Mouse (Mus musculus): ENCODE measurements around the gene Gm17657. TPM values are rescaled to one million over a fixed set of nuclear protein-coding genes. Genes with fewer than 3 reads are reported as not detected.
A peak's percentile ranks its signal among the peaks of the same experiment; 100 is the strongest.
"Not testable (repeated sequence)": the region's sequence is repeated elsewhere in the genome, so short reads cannot be mapped to it uniquely, and the experiment has no call there.

The Gm17657 gene
- polyA plus RNA-seq, 1 experiment from 2014 or later = not detected

GRCm38 (mm10) chr17:29540426-29540825 lies 9.0 kb downstream of the Gm17657 start:
- WGBS = 90% methylated on average over 8 of the region's 8 CpGs

GRCm38 (mm10) chr17:29533866-29534265 lies 15.6 kb downstream of the Gm17657 start:
- Histone ChIP-seq H3K4me2 (ENCODE audit: low read length) (no peak overlapping the region), H3K9me3 (ENCODE audit: control insufficient read depth, low read length) (no peaks in the 10 kb centered on the region), H3K27ac (replicated peaks; ENCODE audit: low read depth, low read length) (no peak overlapping the region), H3K9ac (replicated peaks; ENCODE audit: low read length) (no peak overlapping the region), H3K36me3 (ENCODE audit: control insufficient read depth, insufficient read depth, low read length) (no peaks in the 10 kb centered on the region), H3K4me1 (ENCODE audit: control insufficient read depth, insufficient read depth, low read length) (no peaks in the 10 kb centered on the region), H3K27me3 (ENCODE audit: control insufficient read depth, insufficient read depth, low read length) (no peaks in the 10 kb centered on the region), H3K4me3 (replicated peaks; ENCODE audit: low read depth, low read length) (no peak overlapping the region)
- 94% methylated on average over 11 of the region's 11 CpGs for WGBS
- ATAC-seq (ENCODE audit: low FRiP score, low TSS enrichment) (no peak), DNase-seq (no peak)

More at GRCm38 (mm10) chr17:29540426-29540825, 9.0 kb downstream of the Gm17657 start:
- Histone ChIP-seq H3K4me1 (ENCODE audit: control insufficient read depth, insufficient read depth, low read length) (no peaks in the 10 kb centered on the region), H3K9me3 (ENCODE audit: control insufficient read depth, low read length) (no peaks in the 10 kb centered on the region), H3K36me3 (ENCODE audit: control insufficient read depth, insufficient read depth, low read length) (no peaks in the 10 kb centered on the region), H3K4me2 (ENCODE audit: low read length) (no peak overlapping the region), H3K27me3 (ENCODE audit: control insufficient read depth, insufficient read depth, low read length) (no peaks in the 10 kb centered on the region), H3K9ac (replicated peaks; ENCODE audit: low read length) (no peak overlapping the region), H3K27ac (replicated peaks; ENCODE audit: low read depth, low read length) (no peak overlapping the region), H3K4me3 (replicated peaks; ENCODE audit: low read depth, low read length) (no peak overlapping the region)
- ATAC-seq (ENCODE audit: low FRiP score, low TSS enrichment) = no peak
- no peak for DNase-seq

GRCm38 (mm10) chr17:29531757-29532384 lies 17.6 kb downstream of the Gm17657 start:
- H3K9ac ChIP-seq (replicated peaks; ENCODE audit: low read length) = no peak overlapping the region
- DNase-seq = peak; percentile 50
- no peak overlapping the region for H3K4me2 ChIP-seq (ENCODE audit: low read length)
- ATAC-seq (ENCODE audit: low FRiP score, low TSS enrichment) = no peak
- WGBS = 52% methylated on average over 10 of the region's 10 CpGs
- no peaks in the 10 kb centered on the region for H3K9me3 ChIP-seq (ENCODE audit: control insufficient read depth, low read length)
- H3K4me1 ChIP-seq (ENCODE audit: control insufficient read depth, insufficient read depth, low read length) = no peaks in the 10 kb centered on the region
- no peak overlapping the region for H3K4me3 ChIP-seq (replicated peaks; ENCODE audit: low read depth, low read length)
- no peaks in the 10 kb centered on the region for H3K36me3 ChIP-seq (ENCODE audit: control insufficient read depth, insufficient read depth, low read length)
- H3K27ac ChIP-seq (replicated peaks; ENCODE audit: low read depth, low read length) = no peak overlapping the region
- no peaks in the 10 kb centered on the region for H3K27me3 ChIP-seq (ENCODE audit: control insufficient read depth, insufficient read depth, low read length)

- Histone ChIP-seq H3K4me2 (ENCODE audit: low read length) (no peak overlapping the region), H3K27me3 (ENCODE audit: control insufficient read depth, insufficient read depth, low read length) (no peaks in the 10 kb centered on the region), H3K36me3 (ENCODE audit: control insufficient read depth, insufficient read depth, low read length) (no peaks in the 10 kb centered on the region), H3K4me1 (ENCODE audit: control insufficient read depth, insufficient read depth, low read length) (no peaks in the 10 kb centered on the region), H3K27ac (replicated peaks; ENCODE audit: low read depth, low read length) (no peak overlapping the region), H3K4me3 (replicated peaks; ENCODE audit: low read depth, low read length) (no peak overlapping the region), H3K9me3 (ENCODE audit: control insufficient read depth, low read length) (no peaks in the 10 kb centered on the region), H3K9ac (replicated peaks; ENCODE audit: low read length) (no peak overlapping the region)
- DNase-seq = no peak
- whole genome bisulfite sequencing = 76% methylated on average over 9 of the region's 9 CpGs
- no peak for ATAC-seq (ENCODE audit: low FRiP score, low TSS enrichment)
Measured at GRCm38 (mm10) chr17:29531278-29531677, 18.2 kb downstream of the Gm17657 start.

DNA sequence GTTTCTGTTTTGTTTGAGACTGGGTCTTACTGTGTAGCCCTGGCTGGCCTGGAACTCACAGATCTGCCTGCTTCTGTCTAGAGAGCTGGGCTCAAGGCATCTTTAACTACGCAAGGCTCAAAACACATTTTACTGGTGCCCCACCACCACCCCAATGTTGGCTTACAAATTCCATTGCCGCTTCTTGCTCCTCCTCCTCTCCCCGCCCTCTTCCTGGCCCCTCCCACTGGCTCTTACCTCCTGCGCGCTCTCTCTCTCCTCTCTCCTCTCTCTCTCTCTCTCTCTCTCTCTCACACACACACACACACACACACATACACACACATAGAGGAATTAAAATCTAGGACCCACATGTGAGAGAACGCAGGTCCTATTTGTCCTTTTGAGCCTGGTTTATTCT lies 18.9 kb downstream of the Gm17657 start:
- H3K27me3 ChIP-seq (ENCODE audit: control insufficient read depth, insufficient read depth, low read length) = no peaks in the 10 kb centered on the region
- H3K36me3 ChIP-seq (ENCODE audit: control insufficient read depth, insufficient read depth, low read length) = no peaks in the 10 kb centered on the region
- H3K4me2 ChIP-seq (ENCODE audit: low read length) = no peak overlapping the region
- no peak overlapping the region for H3K4me3 ChIP-seq (replicated peaks; ENCODE audit: low read depth, low read length)
- H3K9me3 ChIP-seq (ENCODE audit: control insufficient read depth, low read length) = peaks cover 3% of the 10 kb centered on the region; the same call in 1 of the 2 replicates
- 84% methylated on average over 6 of the region's 6 CpGs for WGBS
- no peak overlapping the region for H3K9ac ChIP-seq (replicated peaks; ENCODE audit: low read length)
- no peak for ATAC-seq (ENCODE audit: low FRiP score, low TSS enrichment)
- no peak for DNase-seq
- no peaks in the 10 kb centered on the region for H3K4me1 ChIP-seq (ENCODE audit: control insufficient read depth, insufficient read depth, low read length)
- no peak overlapping the region for H3K27ac ChIP-seq (replicated peaks; ENCODE audit: low read depth, low read length)

DNA sequence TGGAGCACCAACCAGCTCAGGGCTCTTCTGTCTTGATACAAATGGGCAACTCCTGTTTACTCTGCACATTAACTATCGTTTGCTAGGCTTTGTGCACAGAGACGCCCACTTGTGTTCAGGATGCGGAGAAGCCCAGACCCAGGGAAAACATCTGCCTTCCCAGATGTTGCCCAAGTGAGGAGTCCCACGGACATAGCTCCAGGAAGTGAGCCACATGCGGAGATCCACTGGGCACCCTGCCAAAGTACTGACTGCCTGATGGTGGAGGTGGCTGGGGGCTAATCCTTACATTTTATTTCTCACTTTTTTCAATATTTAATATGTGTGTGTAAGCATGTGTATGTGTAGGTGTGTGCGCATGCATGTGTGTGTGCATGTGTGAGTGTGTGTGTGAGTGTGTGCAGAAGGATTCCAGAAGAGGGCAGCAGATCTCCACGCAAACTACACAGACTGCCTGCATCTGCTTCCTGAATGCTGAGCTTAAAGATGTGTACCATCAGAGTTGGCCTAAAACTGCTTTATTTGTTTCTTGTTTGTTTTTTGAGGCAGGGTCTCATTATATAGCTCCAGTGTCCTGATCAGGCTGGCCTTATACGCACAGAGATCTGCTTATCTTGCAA lies 20.8 kb downstream of the Gm17657 start:
- no peaks in the 10 kb centered on the region for H3K27me3 ChIP-seq (ENCODE audit: control insufficient read depth, insufficient read depth, low read length)
- H3K9me3 ChIP-seq (ENCODE audit: control insufficient read depth, low read length) = peaks cover 3% of the 10 kb centered on the region; the same call in 1 of the 2 replicates
- no peak overlapping the region for H3K9ac ChIP-seq (replicated peaks; ENCODE audit: low read length)
- WGBS = 91% methylated on average over 8 of the region's 8 CpGs
- no peaks in the 10 kb centered on the region for H3K36me3 ChIP-seq (ENCODE audit: control insufficient read depth, insufficient read depth, low read length)
- H3K27ac ChIP-seq (replicated peaks; ENCODE audit: low read depth, low read length) = no peak overlapping the region
- DNase-seq (peak; percentile 17), ATAC-seq (ENCODE audit: low FRiP score, low TSS enrichment) (no peak)
- H3K4me2 ChIP-seq (ENCODE audit: low read length) = no peak overlapping the region
- H3K4me3 ChIP-seq (replicated peaks; ENCODE audit: low read depth, low read length) = no peak overlapping the region
- H3K4me1 ChIP-seq (ENCODE audit: control insufficient read depth, insufficient read depth, low read length) = no peaks in the 10 kb centered on the region

DNA sequence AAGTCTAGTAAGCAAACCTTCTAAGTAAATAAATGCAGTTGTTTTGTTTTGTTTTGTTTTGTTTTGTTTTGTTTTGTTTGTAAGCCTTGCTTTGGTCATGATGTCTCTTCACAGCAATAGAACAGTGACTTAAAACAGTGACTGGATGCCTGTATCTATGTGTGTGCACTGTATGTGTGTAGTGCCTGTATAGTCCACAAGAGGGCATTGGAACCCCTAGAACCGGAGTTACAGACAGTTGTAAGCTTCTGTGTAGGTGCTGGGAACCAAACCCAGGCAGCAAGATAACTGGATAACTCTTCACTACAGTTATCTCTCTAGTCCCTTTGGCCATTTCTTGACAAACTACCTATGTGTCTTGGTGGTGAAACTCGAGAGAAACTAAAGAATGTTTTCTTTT lies 23.8 kb downstream of the Gm17657 start:
- Histone ChIP-seq H3K4me3 (replicated peaks; ENCODE audit: low read depth, low read length) (no peak overlapping the region), H3K9ac (replicated peaks; ENCODE audit: low read length) (no peak overlapping the region), H3K4me1 (ENCODE audit: control insufficient read depth, insufficient read depth, low read length) (no peaks in the 10 kb centered on the region), H3K27ac (replicated peaks; ENCODE audit: low read depth, low read length) (no peak overlapping the region), H3K36me3 (ENCODE audit: control insufficient read depth, insufficient read depth, low read length) (no peaks in the 10 kb centered on the region), H3K9me3 (ENCODE audit: control insufficient read depth, low read length) (peaks cover 3% of the 10 kb centered on the region; the same call in 1 of the 2 replicates), H3K4me2 (ENCODE audit: low read length) (no peak overlapping the region), H3K27me3 (ENCODE audit: control insufficient read depth, insufficient read depth, low read length) (no peaks in the 10 kb centered on the region)
- DNase-seq = no peak
- no peak for ATAC-seq (ENCODE audit: low FRiP score, low TSS enrichment)
- 88% methylated on average over 2 of the region's 2 CpGs for WGBS

GRCm38 (mm10) chr17:29519731-29520130 lies 29.7 kb downstream of the Gm17657 start:
- Histone ChIP-seq H3K36me3 (ENCODE audit: control insufficient read depth, insufficient read depth, low read length) (no peaks in the 10 kb centered on the region), H3K27me3 (ENCODE audit: control insufficient read depth, insufficient read depth, low read length) (no peaks in the 10 kb centered on the region), H3K4me3 (replicated peaks; ENCODE audit: low read depth, low read length) (no peak overlapping the region), H3K4me1 (ENCODE audit: control insufficient read depth, insufficient read depth, low read length) (no peaks in the 10 kb centered on the region), H3K27ac (replicated peaks; ENCODE audit: low read depth, low read length) (no peak overlapping the region), H3K9ac (replicated peaks; ENCODE audit: low read length) (no peak overlapping the region), H3K9me3 (ENCODE audit: control insufficient read depth, low read length) (no peaks in the 10 kb centered on the region), H3K4me2 (ENCODE audit: low read length) (no peak overlapping the region)
- ATAC-seq (ENCODE audit: low FRiP score, low TSS enrichment) (no peak), DNase-seq (no peak)
- 73% methylated on average over 8 of the region's 8 CpGs for WGBS

- H3K27me3 ChIP-seq (ENCODE audit: control insufficient read depth, insufficient read depth, low read length); ATAC-seq (ENCODE audit: low FRiP score, low TSS enrichment); H3K9me3 ChIP-seq (ENCODE audit: control insufficient read depth, low read length); H3K4me2 ChIP-seq (ENCODE audit: low read length); H3K4me3 ChIP-seq (replicated peaks; ENCODE audit: low read depth, low read length); H3K27ac ChIP-seq (replicated peaks; ENCODE audit: low read depth, low read length); H3K36me3 ChIP-seq (ENCODE audit: control insufficient read depth, insufficient read depth, low read length); H3K9ac ChIP-seq (replicated peaks; ENCODE audit: low read length); H3K4me1 ChIP-seq (ENCODE audit: control insufficient read depth, insufficient read depth, low read length); DNase-seq: not testable (repeated sequence)
- WGBS = 91% methylated on average over 5 of the region's 5 CpGs
Measured at GRCm38 (mm10) chr17:29518665-29519064, 30.8 kb downstream of the Gm17657 start.

Data from midbrain, embryonic 14.5 days (tissue).